Mouse (Mus musculus) hindbrain, postnatal 0 days (tissue): ENCODE data around the gene Cdyl. TPM values are rescaled to one million over a fixed set of nuclear protein-coding genes. Genes with fewer than 3 reads are reported as not detected.
A peak's percentile ranks its signal among the peaks of the same experiment; 100 is the strongest.

ENCODE experiments used
- ATAC-seq: fragments of 200-750 bp; cut with Nextera tagmentation; 2 replicates; pipeline ENCODE4 v1.8.0; 2017; ENCODE audit warnings: mild to moderate bottlenecking, moderate TSS enrichment, moderate library complexity
- DNase-seq: peaks from one replicate; pipeline ENCODE4 v3.0.0-alpha.2; 2015; ENCODE audit warnings: low spot score
- H3K27ac ChIP-seq: fragments of 300-500 bp; sonication (generic); 2 replicates; pipeline ENCODE4 v1.5.1; 2014; ENCODE audit warnings: mild to moderate bottlenecking
- H3K27me3 ChIP-seq: fragments of 300-500 bp; sonication (generic); 2 replicates; pipeline ENCODE4 v1.6.1; 2014; ENCODE audit warnings: low read length, mixed read lengths; ENCODE audit not compliant: insufficient read depth
- H3K36me3 ChIP-seq: fragments of 300-500 bp; sonication (generic); 2 replicates; pipeline ENCODE4 v1.6.1; 2014; ENCODE audit warnings: low read length, mixed read lengths; ENCODE audit not compliant: insufficient read depth
- H3K4me1 ChIP-seq: fragments of 300-500 bp; sonication (generic); 2 replicates; pipeline ENCODE4 v1.6.1; 2014; ENCODE audit warnings: antibody characterized with exemption, low read length, mixed read lengths; ENCODE audit not compliant: insufficient read depth
- H3K4me2 ChIP-seq: fragments of 300-500 bp; sonication (generic); 2 replicates; pipeline ENCODE4 v1.6.1; 2014; ENCODE audit warnings: low read depth, mild to moderate bottlenecking, low read length, moderate library complexity, mixed read lengths
- H3K4me3 ChIP-seq: fragments of 300-500 bp; sonication (generic); 2 replicates; pipeline ENCODE4 v1.5.1; 2014; ENCODE audit warnings: low read length
- H3K9ac ChIP-seq: fragments of 300-500 bp; sonication (generic); replicated peaks from 2 replicates; pipeline ENCODE4 v1.6.1; 2014; ENCODE audit warnings: mild to moderate bottlenecking, low read length, moderate library complexity, mixed read lengths
- H3K9me3 ChIP-seq: fragments of 300-500 bp; sonication (generic); 2 replicates; pipeline ENCODE4 v1.6.1; 2016; ENCODE audit warnings: low read length, mixed read lengths
- CTCF ChIP-seq: IDR thresholded peaks from 2 replicates; pipeline ENCODE4 v1.5.1; 2016; ENCODE audit warnings: antibody characterized with exemption, control low read depth, low read depth
- WGBS: fragments of 180-500 bp; shearing (Covaris S2); extraction: QIAGEN DNeasy Blood & Tissue Kit; methylation state at CpG from one replicate; pipeline ENCODE4 v1.1.7; 2014; 5-methylcytosine and 5-hydroxymethylcytosine counted together
- polyA plus RNA-seq: library from polyadenylated mRNA; unstranded; fragments of >200 nt; fragmentation: Nextera tagmentation; extraction: Ambion mirVana; gene quantifications from 2 replicates; pipeline ENCODE4 v1.2.1, GENCODE M21; 2015
- total RNA-seq: library from RNA; depleted of rRNA; stranded (reverse); fragments of >200 nt; gene quantifications from 2 replicates; pipeline ENCODE4 v1.2.3, GENCODE M21; 2014

Gene Cdyl
- total and polyA plus RNA-seq, 2 experiments from 2014 or later, result 4.4 to 7.6 TPM

- WGBS, result 94% methylated on average over 5 of the region's 5 CpGs
- H3K9ac ChIP-seq, result no peak overlapping the region
- no peaks in the 10 kb centered on the region for H3K27me3 ChIP-seq
- DNase-seq (no peak), ATAC-seq (no peak)
- no peak for TF ChIP-seq CTCF
- no peak overlapping the region for H3K4me3 ChIP-seq
- H3K27ac ChIP-seq, result no peak overlapping the region
- no peaks in the 10 kb centered on the region for H3K9me3 ChIP-seq
- no peaks in the 10 kb centered on the region for H3K36me3 ChIP-seq
- no peak overlapping the region for H3K4me2 ChIP-seq
- H3K4me1 ChIP-seq, result no peaks in the 10 kb centered on the region
Observed at GRCm38 (mm10) chr13:35732891-35733596, 73.4 kb downstream of the Cdyl start.

GRCm38 (mm10) chr13:35737565-35737964 lies 77.9 kb downstream of the Cdyl start:
- ATAC-seq, result no peak
- 21% methylated on average over 2 of the region's 2 CpGs for WGBS

GRCm38 (mm10) chr13:35738210-35738609 lies 78.6 kb downstream of the Cdyl start:
- H3K36me3 ChIP-seq, result no peaks in the 10 kb centered on the region
- no peak overlapping the region for H3K9ac ChIP-seq
- WGBS, result 16% methylated on average over 2 of the region's 2 CpGs

More at GRCm38 (mm10) chr13:35737565-35737964, 77.9 kb downstream of the Cdyl start:
- H3K27me3 ChIP-seq, result no peaks in the 10 kb centered on the region
- no peak overlapping the region for H3K4me3 ChIP-seq
- no peak overlapping the region for H3K27ac ChIP-seq
- H3K4me2 ChIP-seq, result no peak overlapping the region
- TF ChIP-seq CTCF, result no peak
- no peaks in the 10 kb centered on the region for H3K9me3 ChIP-seq
- no peak for DNase-seq
- H3K9ac ChIP-seq, result no peak overlapping the region
- 0 out of 2 replicates have a peak, but pooled peaks cover 3% of the 10 kb centered on the region for H3K4me1 ChIP-seq
- H3K36me3 ChIP-seq, result no peaks in the 10 kb centered on the region

GRCm38 (mm10) chr13:35739473-35739872 lies 79.8 kb downstream of the Cdyl start:
- no peaks in the 10 kb centered on the region for H3K36me3 ChIP-seq
- H3K4me2 ChIP-seq, result no peak overlapping the region
- no peaks in the 10 kb centered on the region for H3K27me3 ChIP-seq
- no peak overlapping the region for H3K27ac ChIP-seq
- no peak overlapping the region for H3K9ac ChIP-seq
- H3K9me3 ChIP-seq, result no peaks in the 10 kb centered on the region
- DNase-seq (no peak), ATAC-seq (no peak)
- H3K4me1 ChIP-seq, result 0 out of 2 replicates have a peak, but pooled peaks cover 10% of the 10 kb centered on the region
- no peak overlapping the region for H3K4me3 ChIP-seq
- TF ChIP-seq CTCF, result no peak
- WGBS, result 14% methylated on average over 10 of the region's 10 CpGs

More at GRCm38 (mm10) chr13:35738210-35738609, 78.6 kb downstream of the Cdyl start:
- Histone ChIP-seq H3K4me2 (no peak overlapping the region), H3K4me1 (0 out of 2 replicates have a peak, but pooled peaks cover 10% of the 10 kb centered on the region), H3K4me3 (no peak overlapping the region), H3K27me3 (no peaks in the 10 kb centered on the region), H3K27ac (no peak overlapping the region), H3K9me3 (no peaks in the 10 kb centered on the region)
- ATAC-seq, result no peak
- TF ChIP-seq CTCF, result no peak
- no peak for DNase-seq

DNA sequence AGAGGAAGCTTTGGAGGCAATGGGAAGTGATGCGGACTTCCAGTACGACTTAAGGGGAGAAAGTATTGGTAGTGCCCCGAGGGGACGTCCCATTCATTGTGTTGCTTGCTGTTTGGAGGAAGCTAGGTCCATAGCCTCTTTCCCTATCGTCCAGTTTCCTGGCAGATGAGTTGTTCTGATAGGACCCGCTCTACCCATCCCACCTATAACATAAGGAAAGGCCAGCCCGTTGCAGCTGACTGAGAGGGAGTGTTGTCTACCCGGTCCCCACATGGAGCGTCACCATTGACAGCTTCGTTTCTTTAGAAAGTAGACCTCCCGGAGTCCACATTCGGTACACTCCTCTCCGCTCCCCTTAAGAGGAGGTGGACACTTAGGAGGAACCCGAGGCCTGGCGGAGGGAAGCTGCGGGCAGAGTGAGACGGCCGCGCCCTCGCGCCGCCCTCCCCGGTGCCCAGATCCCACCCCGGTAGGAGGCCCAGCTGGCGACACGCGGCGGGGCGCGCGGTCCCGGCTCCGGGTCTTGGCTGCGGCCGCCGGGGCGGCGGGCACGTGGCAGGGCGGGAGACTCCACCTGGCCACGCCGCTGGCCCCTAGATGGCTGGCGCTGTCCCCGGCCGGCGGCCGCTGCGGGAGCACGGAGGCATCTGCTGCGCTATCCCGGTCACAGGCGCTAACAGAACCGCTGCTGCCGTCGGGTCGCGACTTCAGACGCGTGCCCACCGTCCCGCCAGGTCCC lies 80.8 kb downstream of the Cdyl start:
- DNase-seq (no peak), ATAC-seq (peak; percentile 73)
- H3K9ac ChIP-seq, result peak overlapping the region; percentile 17; the same call in 1 of the 2 replicates
- H3K9me3 ChIP-seq, result no peaks in the 10 kb centered on the region
- H3K4me1 ChIP-seq, result 0 out of 2 replicates have a peak, but pooled peaks cover 10% of the 10 kb centered on the region
- no peaks in the 10 kb centered on the region for H3K27me3 ChIP-seq
- H3K4me3 ChIP-seq, result peak overlapping the region; percentile 92
- under 1% methylated on average over 42 of the region's 61 CpGs for WGBS
- peak overlapping the region; percentile 96 for H3K4me2 ChIP-seq
- no peak for TF ChIP-seq CTCF
- H3K36me3 ChIP-seq, result no peaks in the 10 kb centered on the region
- H3K27ac ChIP-seq, result no peak overlapping the region

DNA sequence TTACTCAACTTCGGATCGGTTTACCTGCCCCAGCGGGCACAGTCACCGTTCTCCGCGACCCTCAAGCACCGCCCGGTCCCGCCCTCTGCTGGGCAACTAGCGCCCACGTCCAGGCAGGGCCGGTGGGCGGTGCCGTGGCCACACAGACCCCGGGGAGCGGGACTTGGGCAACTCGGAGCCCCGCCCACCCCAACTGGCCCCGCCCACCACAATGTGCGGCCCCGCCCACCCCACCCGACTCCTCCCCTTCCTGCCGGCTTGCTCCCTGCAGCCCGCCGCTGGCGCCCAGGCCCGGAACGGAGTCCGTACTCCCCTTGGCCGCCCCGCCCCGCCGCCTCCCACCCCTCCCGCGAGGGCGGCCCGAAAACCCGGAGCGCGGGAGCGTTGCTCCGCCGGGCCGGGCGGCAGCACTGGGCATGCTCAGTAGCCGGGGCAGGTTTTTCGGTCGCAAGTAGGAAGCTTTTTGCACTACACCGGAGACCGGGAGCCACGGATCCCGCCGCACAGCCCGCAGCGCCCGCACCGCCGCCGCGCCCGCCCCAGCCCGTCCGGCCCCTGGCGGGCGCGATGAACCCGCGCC lies 81.5 kb downstream of the Cdyl start:
- Histone ChIP-seq H3K27me3 (no peaks in the 10 kb centered on the region), H3K4me3 (peak overlapping the region; percentile 92), H3K9me3 (no peaks in the 10 kb centered on the region), H3K9ac (peak overlapping the region; percentile 79), H3K4me2 (peak overlapping the region; percentile 96), H3K27ac (peak overlapping the region; percentile 74), H3K36me3 (no peaks in the 10 kb centered on the region), H3K4me1 (0 out of 2 replicates have a peak, but pooled peaks cover 10% of the 10 kb centered on the region)
- WGBS, result under 1% methylated on average over 62 of the region's 68 CpGs
- DNase-seq, result peak; percentile 94
- peak; percentile 96 for ATAC-seq
- TF ChIP-seq CTCF, result peak; percentile 59
